Mouse (Mus musculus): ENCODE results near the gene Psip1. TPM values are rescaled to one million over a fixed set of nuclear protein-coding genes. Genes with fewer than 3 reads are reported as not detected.

The Psip1 gene
- total RNA-seq, 2 experiments from 2014 or later, result 271 to 277 TPM

DNA sequence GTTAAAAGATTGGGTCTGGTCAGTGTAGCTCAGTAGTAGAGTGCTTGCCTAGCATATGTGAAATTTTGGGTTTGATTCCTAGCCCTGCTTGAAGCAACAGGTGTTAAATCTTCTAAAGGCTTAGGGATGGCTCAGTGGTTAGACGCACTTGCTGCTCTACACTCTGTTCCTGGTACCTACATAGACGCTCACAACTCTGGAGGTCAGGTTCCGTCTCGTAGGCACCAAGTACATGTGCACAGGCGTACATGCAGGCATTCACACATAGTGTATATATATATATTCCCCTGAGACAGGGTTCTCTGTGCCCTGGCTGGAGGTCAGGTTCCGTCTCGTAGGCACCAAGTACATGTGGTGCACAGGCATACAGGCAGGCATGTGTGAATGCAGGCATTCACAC lies 59.1 kb downstream of the Psip1 start:
- DNase-seq, result no peak
- intact Hi-C loops (cut with DNase I), result no loop called here

DNA sequence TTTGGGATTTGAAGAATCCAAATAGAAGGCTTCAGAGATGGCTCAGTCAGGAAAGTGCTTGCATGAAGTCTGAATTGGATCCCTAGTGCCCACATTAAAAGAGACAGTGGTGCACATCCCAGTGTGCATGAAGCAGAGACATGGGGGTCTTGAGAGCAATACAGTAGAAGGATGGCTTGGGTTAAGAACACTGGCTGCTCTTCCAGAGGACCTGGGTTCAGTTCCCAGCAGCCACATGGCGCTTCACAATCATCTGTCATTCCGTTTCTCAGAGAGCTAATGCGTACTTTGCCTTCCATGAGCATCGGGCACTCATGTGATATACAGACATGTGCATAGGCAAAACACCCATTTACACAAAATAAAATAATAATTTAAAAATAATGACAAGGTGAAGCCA lies 61.1 kb downstream of the Psip1 start:
- no peak for DNase-seq
- intact Hi-C loops (cut with DNase I), result no loop called here

DNA sequence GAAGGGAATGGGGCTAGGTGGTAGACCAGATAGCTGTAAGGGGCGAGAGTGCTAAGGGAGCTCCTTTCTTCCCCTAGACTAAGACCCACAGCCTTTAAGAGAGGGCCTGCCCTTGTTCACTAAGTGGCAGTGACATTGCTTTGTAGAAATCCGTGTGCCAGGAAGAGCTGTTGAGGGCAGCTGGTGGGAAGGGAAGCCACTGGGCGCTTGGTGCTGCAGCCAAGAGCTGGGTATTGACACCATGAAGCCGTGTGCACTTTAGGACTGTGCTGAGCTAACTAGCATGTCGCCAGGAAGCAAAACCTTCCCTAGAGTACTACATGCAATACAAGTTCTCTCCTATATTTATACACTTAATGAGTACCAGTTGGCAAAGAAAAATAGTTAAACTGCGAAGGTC lies 62.6 kb downstream of the Psip1 start:
- intact Hi-C loops (cut with DNase I), result no loop called here
- DNase-seq, result no peak

DNA sequence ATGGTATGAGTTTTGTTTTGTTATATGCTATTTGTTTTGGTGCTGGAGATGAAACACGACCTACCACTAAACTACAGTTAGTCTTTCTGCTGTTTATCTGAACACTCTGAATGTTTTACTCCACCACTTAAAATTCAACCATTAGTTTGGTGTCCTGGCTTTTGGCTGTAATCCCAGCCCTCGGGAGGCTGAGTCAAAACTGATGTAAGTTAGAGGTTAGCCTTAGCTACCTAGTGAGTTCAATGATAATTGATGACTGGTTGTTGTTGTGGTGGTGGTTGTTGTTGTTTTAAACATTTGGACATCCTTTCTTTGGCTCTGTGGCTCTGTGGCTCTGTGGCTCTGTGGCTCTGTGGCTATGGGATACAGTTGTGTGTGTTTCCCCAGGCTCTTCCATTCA lies 67.5 kb downstream of the Psip1 start:
- DNase-seq, result no peak
- intact Hi-C loops (cut with DNase I), result loop anchor here (10.0 kb wide), 1 partner anchor 114 kb away; no protein-coding TSS in a partner anchor

DNA sequence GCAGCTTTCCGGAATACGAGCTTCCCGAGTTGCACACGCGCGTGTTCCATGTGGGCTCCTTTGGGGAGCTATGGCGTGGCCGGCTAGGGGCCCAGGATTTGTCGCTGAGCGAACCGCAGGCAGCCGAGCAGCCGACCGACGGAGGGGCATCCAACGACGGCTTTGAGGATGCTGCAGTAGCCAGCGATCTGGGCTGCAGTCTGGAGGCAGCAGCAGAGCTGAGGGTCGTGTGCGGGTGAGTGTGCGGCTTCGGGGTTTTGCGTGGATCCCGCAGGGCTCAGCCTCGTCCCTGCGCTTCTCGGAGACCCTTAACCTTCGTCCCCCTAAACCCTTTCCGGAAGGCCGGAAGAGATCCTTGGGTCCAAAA lies 68.5 kb downstream of the Psip1 start:
- no peak for DNase-seq

DNA sequence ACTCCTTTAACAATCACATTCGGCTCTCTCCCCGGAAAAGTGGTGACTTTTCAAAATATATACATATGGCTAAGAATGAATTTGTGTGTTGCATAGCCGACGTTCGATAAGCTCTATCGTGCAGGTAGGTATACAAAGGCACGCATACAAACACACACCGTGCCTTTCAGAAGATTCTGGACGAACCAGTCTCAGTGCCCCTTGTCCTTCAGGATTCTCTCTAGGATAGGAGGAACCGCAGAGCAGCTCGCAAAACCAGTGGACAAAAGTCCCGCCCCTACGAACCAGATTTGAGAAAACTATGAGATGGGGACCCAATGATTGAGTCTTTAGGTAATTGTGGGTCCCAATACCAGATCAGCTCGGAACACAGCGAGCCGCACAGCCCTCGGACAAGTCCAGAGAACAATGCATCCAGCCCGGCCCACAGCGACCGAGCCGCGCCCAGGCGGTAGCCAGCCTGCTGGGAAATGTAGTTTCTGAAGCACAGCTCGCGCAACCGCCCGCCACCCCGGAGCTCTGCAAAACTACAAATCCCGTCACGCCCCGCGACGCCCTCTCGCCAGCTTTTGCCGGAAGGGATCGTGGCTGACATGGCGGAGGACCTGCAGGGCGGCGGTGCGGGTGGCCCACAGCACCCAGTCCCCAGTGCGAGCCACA lies 69.0 kb downstream of the Psip1 start, which contains the start of gene Snapc3:
TSS of gene Snapc3 (plus strand) at position 565 of the 660 bp plus-strand sequence.
- intact Hi-C loops (cut with DNase I), result loop anchor here (10.0 kb wide), 1 partner anchor 112 kb away; no protein-coding TSS in a partner anchor
- DNase-seq, result peak; percentile 97

More for the DNA sequence above, 68.5 kb downstream of the Psip1 start:
- intact Hi-C loops (cut with DNase I), result loop anchor here (10.0 kb wide), 1 partner anchor 113 kb away; no protein-coding TSS in a partner anchor

DNA sequence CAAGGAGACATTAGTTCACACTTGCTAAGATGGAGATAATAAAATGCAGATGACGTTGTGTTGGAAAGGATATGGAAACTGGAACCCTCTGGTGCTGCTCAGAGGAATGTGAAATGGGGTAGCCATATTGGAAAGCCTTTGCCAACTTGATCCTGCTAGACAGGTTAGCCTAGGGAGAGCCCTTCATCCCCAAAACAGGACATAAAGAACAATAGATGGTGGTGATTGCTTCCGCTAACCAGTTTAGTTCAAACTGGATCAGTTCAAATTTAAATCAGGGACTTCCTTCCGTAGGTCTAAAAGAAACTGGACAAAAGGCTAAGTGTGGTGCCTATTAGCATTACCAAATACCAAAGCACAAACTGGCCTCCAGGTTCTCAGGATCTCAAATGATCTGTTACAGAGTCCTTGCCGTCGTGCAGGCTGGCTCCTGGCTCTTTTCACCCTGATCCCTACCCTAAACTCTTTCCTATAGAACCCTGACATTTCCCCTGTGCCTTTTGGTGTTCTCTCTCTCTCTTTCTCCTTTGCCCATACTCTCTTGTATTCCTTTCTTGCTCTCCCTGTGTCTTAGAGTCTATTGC lies 71.9 kb downstream of the Psip1 start:
- intact Hi-C loops (cut with DNase I), result loop anchor here (10.0 kb wide), 1 partner anchor 110 kb away; no protein-coding TSS in a partner anchor
- no peak for DNase-seq

DNA sequence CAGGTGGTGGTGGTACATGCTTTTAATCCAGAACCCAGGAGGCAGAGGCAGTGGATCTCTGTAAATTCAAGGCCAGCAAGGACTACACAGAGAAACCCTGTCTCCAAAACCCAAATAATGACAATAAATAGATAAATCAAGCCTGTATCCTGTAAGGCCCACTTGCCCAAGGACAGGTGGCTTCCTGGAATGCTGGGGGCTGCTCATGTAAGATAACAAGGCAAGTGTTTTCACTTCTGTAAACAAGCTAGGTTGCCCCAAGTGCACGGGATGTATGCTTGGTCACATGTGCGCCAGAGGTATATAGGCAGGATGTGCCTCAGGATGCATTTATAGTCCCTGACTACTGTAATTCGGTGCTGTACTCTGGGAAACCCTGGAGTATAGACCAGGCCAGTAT lies 74.2 kb downstream of the Psip1 start:
- intact Hi-C loops (cut with DNase I), result loop anchor here (10.0 kb wide), 1 partner anchor 107 kb away; no protein-coding TSS in a partner anchor

DNA sequence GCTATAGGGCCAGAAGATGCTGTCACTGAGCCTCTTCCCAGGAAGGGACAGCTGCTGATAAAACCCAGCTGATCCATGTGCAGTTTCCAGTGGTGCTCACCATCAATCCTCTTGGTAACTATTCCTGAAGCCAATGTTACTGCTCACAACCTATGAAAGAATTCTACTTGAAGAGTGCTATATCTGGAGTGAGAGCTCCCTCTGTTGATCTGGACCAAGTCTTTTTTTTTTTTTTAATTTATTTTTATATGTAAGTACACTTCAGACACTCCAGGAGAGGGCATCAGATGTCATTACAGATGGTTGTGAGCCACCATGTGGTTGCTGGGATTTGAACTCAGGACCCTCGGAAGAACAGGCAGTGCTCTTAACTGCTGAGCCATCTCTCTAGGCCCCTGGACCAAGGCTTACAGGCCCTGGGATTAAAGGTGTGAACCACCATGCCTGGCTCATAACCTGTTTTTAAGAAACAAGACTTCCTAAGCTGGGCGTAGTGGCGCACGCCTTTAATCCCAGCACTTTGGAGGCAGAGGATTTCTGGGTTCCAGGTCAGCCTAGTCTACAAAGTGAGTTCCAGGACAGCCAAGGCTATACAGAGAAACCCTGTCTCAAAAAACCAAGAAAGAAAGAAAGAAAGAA lies 76.3 kb downstream of the Psip1 start:
- DNase-seq, result no peak

More for the DNA sequence above, 74.2 kb downstream of the Psip1 start:
- no peak for DNase-seq

DNA sequence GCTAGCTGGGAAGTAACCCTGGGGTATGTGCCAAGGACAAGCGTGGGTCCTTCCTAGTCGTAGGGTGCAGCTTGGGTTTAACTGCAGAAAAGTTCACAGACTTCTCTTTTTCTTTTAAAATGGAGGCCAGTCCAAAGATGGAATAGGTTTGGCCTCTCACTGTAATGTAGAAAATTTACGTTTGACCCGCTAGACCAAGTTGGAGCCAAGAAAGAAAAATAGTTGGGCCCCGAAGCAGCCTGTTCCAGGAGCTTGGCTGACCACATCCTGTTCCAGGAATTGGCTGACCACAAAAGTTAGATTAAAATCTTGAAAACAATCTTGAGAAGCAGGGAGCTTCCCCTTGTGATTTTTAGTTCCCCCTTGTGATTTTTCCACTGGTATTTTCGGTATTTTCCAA lies 78.6 kb downstream of the Psip1 start:
- intact Hi-C loops (cut with DNase I), result no loop called here
- DNase-seq, result no peak

More for the DNA sequence above, 76.3 kb downstream of the Psip1 start:
- intact Hi-C loops (cut with DNase I), result loop anchor here (10.0 kb wide), 1 partner anchor 105 kb away; no protein-coding TSS in a partner anchor

Other genes with a start within 250 kb of the Psip1 start
- 10 to 100 TPM; 19.7 to 22.8 TPM for gene Ttc39b, start 162.2 kb downstream of the Psip1 start, total RNA-seq (2021)
- gene Snapc3, start 68.7 kb downstream of the Psip1 start, total RNA-seq (2021), result 10 to 100 TPM; 47.5 to 56.5 TPM
- 1 to 10 TPM; 4.2 to 5.6 TPM for gene Ccdc171, start 39.1 kb upstream of the Psip1 start, total RNA-seq (2021)

Measured in left cerebral cortex, postnatal 4 days (tissue).